Mouse (Mus musculus): ENCODE measurements around the gene Pax1.

Pax1 gene

GRCm38 (mm10) chr2:147361581-147361980 is at the start of gene Pax1:
TSS of gene Pax1 (plus strand) at chr2:147361925.
- no peak for DNase-seq (ENCODE audit: low spot score)

GRCm38 (mm10) chr2:147321036-147321435 is 40.7 kb upstream of the Pax1 start:
- no peak for DNase-seq (ENCODE audit: low spot score)

GRCm38 (mm10) chr2:147325178-147325577 is 36.5 kb upstream of the Pax1 start:
- no peak for DNase-seq (ENCODE audit: low spot score)

GRCm38 (mm10) chr2:147332731-147333130 is 29.0 kb upstream of the Pax1 start:
- no peak for DNase-seq (ENCODE audit: low spot score)

- DNase-seq (ENCODE audit: low spot score), result no peak
These were observed 23.0 kb upstream of the Pax1 start for GRCm38 (mm10) chr2:147338729-147339128.

GRCm38 (mm10) chr2:147339796-147340195 is 21.9 kb upstream of the Pax1 start:
- DNase-seq (ENCODE audit: low spot score), result no peak

GRCm38 (mm10) chr2:147342198-147342597 is 19.5 kb upstream of the Pax1 start:
- no peak for DNase-seq (ENCODE audit: low spot score)

GRCm38 (mm10) chr2:147359716-147360115 is 2.0 kb upstream of the Pax1 start:
- DNase-seq (ENCODE audit: low spot score), result no peak

GRCm38 (mm10) chr2:147360401-147360800 is 1.3 kb upstream of the Pax1 start:
- no peak for DNase-seq (ENCODE audit: low spot score)

- no peak for DNase-seq (ENCODE audit: low spot score)
These were observed 869 bp upstream of the Pax1 start for GRCm38 (mm10) chr2:147360856-147361255.

- DNase-seq (ENCODE audit: low spot score), result no peak
These were observed 591 bp downstream of the Pax1 start for GRCm38 (mm10) chr2:147362316-147362715.

- DNase-seq (ENCODE audit: low spot score), result no peak
These were observed 1.8 kb downstream of the Pax1 start for GRCm38 (mm10) chr2:147363401-147364130.

- no peak for DNase-seq (ENCODE audit: low spot score)
These were observed 2.5 kb downstream of the Pax1 start for GRCm38 (mm10) chr2:147364198-147364597.

GRCm38 (mm10) chr2:147364982-147365907 is 3.5 kb downstream of the Pax1 start:
- no peak for DNase-seq (ENCODE audit: low spot score)

- no peak for DNase-seq (ENCODE audit: low spot score)
These were observed 4.3 kb downstream of the Pax1 start for GRCm38 (mm10) chr2:147365908-147366630.

- no peak for DNase-seq (ENCODE audit: low spot score)
These were observed 5.6 kb downstream of the Pax1 start for GRCm38 (mm10) chr2:147367246-147367820.

GRCm38 (mm10) chr2:147367911-147368591 is 6.3 kb downstream of the Pax1 start:
- DNase-seq (ENCODE audit: low spot score), result no peak

- no peak for DNase-seq (ENCODE audit: low spot score)
These were observed 7.8 kb downstream of the Pax1 start for GRCm38 (mm10) chr2:147369561-147369960.

GRCm38 (mm10) chr2:147370091-147370490 is 8.4 kb downstream of the Pax1 start:
- DNase-seq (ENCODE audit: low spot score), result no peak

- no peak for DNase-seq (ENCODE audit: low spot score)
These were observed 9.6 kb downstream of the Pax1 start for GRCm38 (mm10) chr2:147371289-147371688.

- no peak for DNase-seq (ENCODE audit: low spot score)
These were observed 10.1 kb downstream of the Pax1 start for GRCm38 (mm10) chr2:147371840-147372239.

Measured in T-cell, adult 2 months (primary cell).